Mouse (Mus musculus) myocyte (in vitro differentiated cells): ENCODE data around the gene Golga1.

Experiments
- CEBPB ChIP-seq: IDR thresholded peaks from 2 replicates; pipeline ENCODE4 v1.6.1; 2011; ENCODE audit warnings: mild to moderate bottlenecking, moderate library complexity; ENCODE audit not compliant: poor library complexity, insufficient read depth, severe bottlenecking
- E2F4 ChIP-seq: IDR thresholded peaks from one replicate; pipeline ENCODE4 v1.6.1; 2011; ENCODE audit warnings: mild to moderate bottlenecking, control low read depth, moderate library complexity; ENCODE audit not compliant: insufficient read depth
- MAX ChIP-seq: IDR thresholded peaks from one replicate; pipeline ENCODE4 v1.6.1; 2011; ENCODE audit warnings: low read depth, mild to moderate bottlenecking, control low read depth
- MYOD1 ChIP-seq, 3 experiments: IDR thresholded peaks; one replicate each; pipeline ENCODE4 v1.6.1; 2011; ENCODE audit warnings: control low read depth in 2 of 3, low read depth in 2 of 3, mild to moderate bottlenecking in 2 of 3, moderate library complexity in 1 of 3; ENCODE audit not compliant: insufficient read length in 2 of 3, control insufficient read depth in 1 of 3
- POLR2A ChIP-seq: IDR thresholded peaks from one replicate; pipeline ENCODE4 v1.6.1; 2011; ENCODE audit warnings: low read depth, mild to moderate bottlenecking, control low read depth, moderate library complexity; ENCODE audit not compliant: insufficient read length
- POLR2AphosphoS2 ChIP-seq: IDR thresholded peaks from one replicate; pipeline ENCODE4 v1.6.1; 2011; ENCODE audit warnings: low read depth, control low read depth; ENCODE audit not compliant: insufficient read length
- TCF12 ChIP-seq: IDR thresholded peaks from one replicate; pipeline ENCODE4 v1.6.1; 2011; ENCODE audit warnings: mild to moderate bottlenecking, control low read depth; ENCODE audit not compliant: poor library complexity, insufficient read depth, severe bottlenecking
- USF1 ChIP-seq: IDR thresholded peaks from one replicate; pipeline ENCODE4 v1.6.1; 2011; ENCODE audit warnings: low read depth, mild to moderate bottlenecking, control low read depth, moderate library complexity

DNA sequence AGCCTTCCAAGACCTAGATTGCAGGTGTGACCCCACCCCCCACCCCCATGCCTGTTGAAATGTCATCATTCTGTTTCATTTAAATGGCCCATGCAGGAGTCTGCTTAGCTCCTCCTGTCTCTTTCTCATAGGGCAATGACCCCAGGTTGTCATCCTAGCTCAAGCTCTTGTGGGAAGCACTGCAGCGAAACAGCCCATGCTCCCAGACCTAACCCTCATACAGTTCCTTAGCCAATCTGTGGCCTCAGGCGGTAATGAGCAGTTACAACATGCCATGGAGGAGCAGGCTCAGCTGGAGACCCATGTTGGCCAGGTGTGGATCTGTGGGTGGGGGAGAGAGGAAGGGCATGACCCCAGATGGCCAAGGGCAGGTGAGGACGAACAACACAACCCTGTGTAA, 90.2 kb downstream of the Golga1 start:
- TF ChIP-seq POLR2A (no peak), MYOD1 (IDR thresholded peaks at IDR 0.05; ENCODE audit: control insufficient read depth in 1 of 3, insufficient read length in 2 of 3, low read depth in 2 of 3) (no peak), MAX (no peak), CEBPB (no peak), USF1 (no peak), E2F4 (no peak), TCF12 (no peak), POLR2AphosphoS2 (no peak)
